Mouse (Mus musculus) heart, postnatal 0 days (tissue): ENCODE data around the gene Nipa1. TPM values are rescaled to one million over a fixed set of nuclear protein-coding genes. Genes with fewer than 3 reads are reported as not detected.

Experiments
- ATAC-seq: fragments of 200-750 bp; cut with Nextera tagmentation; 2 replicates; pipeline ENCODE4 v1.8.0; 2017; ENCODE audit warnings: low read depth, moderate number of reproducible peaks, moderate library complexity; ENCODE audit not compliant: insufficient read depth
- DNase-seq: peaks from one replicate; pipeline ENCODE4 v3.0.0-alpha.2; 2016; ENCODE audit warnings: low spot score
- H3K27ac ChIP-seq: fragments of 300-500 bp; sonication (generic); 2 replicates; pipeline ENCODE4 v1.5.1; 2014; ENCODE audit warnings: low read depth, mild to moderate bottlenecking
- H3K27me3 ChIP-seq: fragments of 300-500 bp; sonication (generic); 2 replicates; pipeline ENCODE4 v1.6.1; 2014; ENCODE audit warnings: low read length, mixed read lengths; ENCODE audit not compliant: control insufficient read depth, insufficient read depth
- H3K36me3 ChIP-seq: fragments of 300-500 bp; sonication (generic); replicated peaks from 2 replicates; pipeline ENCODE4 v1.6.1; 2014; ENCODE audit warnings: low read length, mixed read lengths; ENCODE audit not compliant: control insufficient read depth, insufficient read depth
- H3K4me1 ChIP-seq: fragments of 300-500 bp; sonication (generic); 2 replicates; pipeline ENCODE4 v1.6.1; 2014; ENCODE audit warnings: antibody characterized with exemption; ENCODE audit not compliant: control insufficient read depth, insufficient read depth
- H3K4me2 ChIP-seq: fragments of 300-500 bp; sonication (generic); 2 replicates; pipeline ENCODE4 v1.6.1; 2014; ENCODE audit warnings: low read depth, mild to moderate bottlenecking, low read length, moderate library complexity
- H3K4me3 ChIP-seq: fragments of 300-500 bp; sonication (generic); 2 replicates; pipeline ENCODE4 v1.5.1; 2014; ENCODE audit warnings: low read depth, low read length
- H3K9ac ChIP-seq: fragments of 300-500 bp; sonication (generic); replicated peaks from 2 replicates; pipeline ENCODE4 v1.6.1; 2014; ENCODE audit warnings: low read depth, low read length, mixed read lengths
- H3K9me3 ChIP-seq: fragments of 300-500 bp; sonication (generic); replicated peaks from 2 replicates; pipeline ENCODE4 v1.6.1; 2016; ENCODE audit warnings: low read length; ENCODE audit not compliant: control insufficient read depth
- CTCF ChIP-seq: IDR thresholded peaks from 2 replicates; pipeline ENCODE4 v1.5.1; 2016; ENCODE audit warnings: antibody characterized with exemption, control low read depth, low read depth
- EP300 ChIP-seq: IDR thresholded peaks from 2 replicates; pipeline ENCODE4 v1.6.1; 2016; ENCODE audit warnings: antibody characterized with exemption, low read depth
- WGBS: fragments of 180-500 bp; shearing (Covaris S2); extraction: QIAGEN DNeasy Blood & Tissue Kit; methylation state at CpG from one replicate; pipeline ENCODE4 v1.1.7; 2014; 5-methylcytosine and 5-hydroxymethylcytosine counted together
- polyA plus RNA-seq: library from polyadenylated mRNA; unstranded; fragments of >200 nt; fragmentation: Nextera tagmentation; extraction: Ambion mirVana; gene quantifications from 2 replicates; pipeline ENCODE4 v1.2.1, GENCODE M21; 2015
- total RNA-seq: library from RNA; depleted of rRNA; stranded (reverse); fragments of >200 nt; gene quantifications from 2 replicates; pipeline ENCODE4 v1.2.3, GENCODE M21; 2014; ENCODE audit warnings: low replicate concordance

Gene Nipa1
- total and polyA plus RNA-seq, 2 experiments from 2014 or later: 2.5 to 3.0 TPM

- peak overlapping the region; percentile 71 for H3K4me3 ChIP-seq
- TF ChIP-seq EP300: no peak
- TF ChIP-seq CTCF: no peak
- no peaks in the 10 kb centered on the region for H3K9me3 ChIP-seq
- peak overlapping the region; percentile 80 for H3K4me2 ChIP-seq
- ATAC-seq (peak; percentile 18), DNase-seq (peak; percentile 33)
- H3K36me3 ChIP-seq: 0 out of 2 replicates have a peak, but pooled peaks cover 4% of the 10 kb centered on the region
- peak overlapping the region; percentile 75 for H3K9ac ChIP-seq
- 1% methylated on average over 18 of the region's 18 CpGs for WGBS
- H3K27me3 ChIP-seq: no peaks in the 10 kb centered on the region
- H3K4me1 ChIP-seq: peaks cover 5% of the 10 kb centered on the region; the same call in 1 of the 2 replicates
- H3K27ac ChIP-seq: peak overlapping the region; percentile 89
Measured at GRCm38 (mm10) chr7:56050487-56050911, 30.7 kb upstream of the Nipa1 start.

DNA sequence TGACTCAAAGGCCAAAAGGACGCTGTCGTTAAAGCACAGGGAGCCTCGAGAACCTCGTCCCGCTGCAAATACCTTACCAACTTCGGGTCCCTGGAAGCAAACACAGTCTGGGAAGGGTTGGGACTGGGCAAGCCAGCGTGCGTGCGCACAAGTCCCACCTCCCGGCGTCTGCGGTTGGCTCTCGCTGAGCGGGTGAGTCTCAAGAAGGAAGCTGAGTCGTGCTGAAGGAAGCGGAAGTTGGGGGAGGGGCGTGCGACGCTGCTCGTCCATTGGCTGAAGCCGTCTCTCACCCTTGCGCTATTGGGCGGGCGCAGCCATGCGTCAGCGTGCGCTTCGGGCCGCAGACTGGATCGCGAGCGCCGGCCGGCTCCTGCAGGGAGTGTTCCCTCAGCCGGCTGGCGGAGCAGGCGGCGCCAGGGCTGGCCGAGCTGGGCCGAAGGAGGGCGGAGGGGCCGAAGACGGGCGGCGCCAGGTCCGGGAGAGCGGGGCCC lies 30.1 kb upstream of the Nipa1 start, which contains the start of gene Herc2:
Gene Herc2 (plus strand): TSS at position 366 of the 491 bp plus-strand sequence.
- TF ChIP-seq CTCF (no peak), EP300 (0 out of 2 replicates have a peak, but pooled peaks have one; percentile 35)
- H3K27ac ChIP-seq: peak within 1 kb of the TSS; percentile 89
- H3K4me3 ChIP-seq: peak within 1 kb of the TSS; percentile 71
- 0 out of 2 replicates have a peak, but pooled peaks cover 4% of the 10 kb centered on the region for H3K36me3 ChIP-seq
- DNase-seq (peak; percentile 99), ATAC-seq (peak; percentile 99)
- H3K9ac ChIP-seq: peak within 1 kb of the TSS; percentile 75
- peak within 1 kb of the TSS; percentile 80 for H3K4me2 ChIP-seq
- WGBS: under 1% methylated on average over 47 of the region's 47 CpGs
- H3K9me3 ChIP-seq: no peaks in the 10 kb centered on the region
- H3K27me3 ChIP-seq: no peaks in the 10 kb centered on the region
- peaks cover 5% of the 10 kb centered on the region; the same call in 1 of the 2 replicates for H3K4me1 ChIP-seq

GRCm38 (mm10) chr7:56047178-56047577 lies 27.4 kb upstream of the Nipa1 start:
- TF ChIP-seq EP300: no peak
- H3K36me3 ChIP-seq: no peaks in the 10 kb centered on the region
- H3K27ac ChIP-seq: no peak overlapping the region
- H3K4me1 ChIP-seq: peaks cover 5% of the 10 kb centered on the region; the same call in 1 of the 2 replicates
- H3K9ac ChIP-seq: no peak overlapping the region
- H3K4me2 ChIP-seq: no peak overlapping the region
- H3K4me3 ChIP-seq: no peak overlapping the region
- ATAC-seq (no peak), DNase-seq (no peak)
- no peaks in the 10 kb centered on the region for H3K27me3 ChIP-seq
- 45% methylated on average over 1 of the region's 1 CpGs for WGBS
- no peaks in the 10 kb centered on the region for H3K9me3 ChIP-seq

- no peaks in the 10 kb centered on the region for H3K9me3 ChIP-seq
- H3K4me2 ChIP-seq: no peak overlapping the region
- H3K9ac ChIP-seq: no peak overlapping the region
- 62% methylated on average over 3 of the region's 3 CpGs for WGBS
- no peak for ATAC-seq
- H3K4me1 ChIP-seq: no peaks in the 10 kb centered on the region
- H3K36me3 ChIP-seq: no peaks in the 10 kb centered on the region
- TF ChIP-seq EP300 (no peak), CTCF (no peak)
- H3K4me3 ChIP-seq: no peak overlapping the region
- DNase-seq: no peak
- no peak overlapping the region for H3K27ac ChIP-seq
- H3K27me3 ChIP-seq: no peaks in the 10 kb centered on the region
Measured at GRCm38 (mm10) chr7:56044267-56044629, 24.5 kb upstream of the Nipa1 start.

DNA sequence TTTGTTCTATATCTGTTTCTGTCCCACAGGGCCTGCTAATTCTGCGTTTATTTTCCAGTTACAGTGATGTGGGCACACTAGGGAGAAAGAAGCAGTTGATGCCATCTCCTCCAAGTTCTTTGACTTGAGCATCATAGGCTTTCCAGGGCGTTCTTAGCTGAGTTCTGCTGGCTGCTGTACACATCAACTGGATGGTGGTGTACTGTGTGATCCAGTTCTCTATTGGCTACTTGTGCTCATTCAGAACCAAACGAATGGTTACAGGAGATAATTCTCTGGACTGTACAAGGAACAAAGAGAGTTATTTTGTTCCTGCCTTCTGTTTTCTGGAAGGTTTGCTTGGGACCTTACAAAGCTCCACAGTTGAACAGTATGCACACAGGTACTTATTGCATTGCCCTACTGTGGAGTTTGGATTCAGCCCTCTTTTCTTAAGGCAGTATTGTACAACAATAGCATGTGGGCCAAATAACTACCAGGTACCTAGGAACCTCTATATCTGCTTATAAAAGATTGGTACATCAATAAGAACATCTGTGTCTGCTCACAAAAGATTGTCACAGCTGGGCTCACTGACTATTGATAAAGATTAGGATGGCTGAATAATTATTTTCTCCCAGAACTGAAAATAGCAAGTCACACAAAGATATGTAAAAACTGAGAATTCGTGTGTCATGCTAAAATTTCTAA lies 24.0 kb upstream of the Nipa1 start:
- WGBS: 55% methylated on average over 4 of the region's 4 CpGs
- no peak for ATAC-seq

More for the DNA sequence above, 24.0 kb upstream of the Nipa1 start:
- DNase-seq: no peak
- Histone ChIP-seq H3K27ac (no peak overlapping the region), H3K4me2 (no peak overlapping the region), H3K9ac (no peak overlapping the region), H3K4me3 (no peak overlapping the region), H3K36me3 (no peaks in the 10 kb centered on the region), H3K4me1 (no peaks in the 10 kb centered on the region), H3K27me3 (no peaks in the 10 kb centered on the region), H3K9me3 (no peaks in the 10 kb centered on the region)
- TF ChIP-seq CTCF: no peak
- TF ChIP-seq EP300: no peak
